ENCODE assay signal across 36 mouse cellular contexts in genomic region chr4:141904710-141905109, GRCm38 (mm10). TPM values are rescaled to one million over a fixed set of nuclear protein-coding genes. Genes with fewer than 3 reads are reported as not detected.
"Had no signal": no experiment of that assay in that cellular context is flagged by ENCODE, and none has a peak within 500 bp of the region (broad histone marks: within the 10 kb centered on the region; RNA-seq: fewer than 3 reads in every experiment).

No protein-coding gene starts in this region.

- H3K9me3 ChIP-seq: heart, embryonic 13.5 days; heart, embryonic 15.5 days; hindbrain, embryonic 12.5 days; kidney, embryonic 15.5 days; limb, embryonic 13.5 days; limb, embryonic 15.5 days; liver, embryonic 12.5 days had no signal

- H3K27ac ChIP-seq: heart, embryonic 13.5 days; heart, embryonic 15.5 days; hindbrain, embryonic 12.5 days; hindbrain, embryonic 14.5 days; hindbrain, postnatal 0 days; kidney, embryonic 15.5 days; kidney, postnatal 0 days; layer of hippocampus, adult 2 months; left cerebral cortex, adult 2 months; limb, embryonic 13.5 days; limb, embryonic 15.5 days; liver, embryonic 12.5 days; liver, embryonic 14.5 days had no signal

- ATAC-seq: forebrain, embryonic 16.5 days; hindbrain, postnatal 0 days; intestine, embryonic 16.5 days; liver, embryonic 12.5 days had no signal

- H3K4me1 ChIP-seq: liver, embryonic 12.5 days had no signal

- H3K9ac ChIP-seq: heart, embryonic 13.5 days; heart, embryonic 15.5 days; hindbrain, embryonic 12.5 days; hindbrain, embryonic 14.5 days; kidney, embryonic 15.5 days; limb, embryonic 13.5 days; limb, embryonic 15.5 days; liver, embryonic 12.5 days; liver, embryonic 14.5 days had no signal

- H3K4me3 ChIP-seq: heart, embryonic 13.5 days; heart, embryonic 15.5 days; hindbrain, embryonic 12.5 days; kidney, embryonic 15.5 days; layer of hippocampus, adult 2 months; left cerebral cortex, adult 2 months; limb, embryonic 13.5 days; limb, embryonic 15.5 days; liver, embryonic 12.5 days had no signal

- H3K4me2 ChIP-seq: heart, embryonic 13.5 days; heart, embryonic 15.5 days; hindbrain, embryonic 12.5 days; hindbrain, embryonic 14.5 days; kidney, embryonic 15.5 days; limb, embryonic 13.5 days; limb, embryonic 15.5 days; liver, embryonic 12.5 days had no signal

- H3K27me3 ChIP-seq: heart, embryonic 15.5 days; hindbrain, embryonic 12.5 days; kidney, embryonic 15.5 days; limb, embryonic 13.5 days; limb, embryonic 15.5 days had no signal

- H3K36me3 ChIP-seq: heart, embryonic 13.5 days; heart, embryonic 15.5 days; hindbrain, embryonic 12.5 days; kidney, embryonic 15.5 days; limb, embryonic 13.5 days; limb, embryonic 15.5 days; liver, embryonic 12.5 days had no signal

- DNase-seq: gastrocnemius, postnatal 14 days; gastrocnemius, postnatal 36 days; heart, adult 18-20 months; kidney, adult 11 months; kidney, adult 2 months; kidney, adult 9 months; kidney, postnatal 25 days; kidney, postnatal 4 days had no signal

RNA-seq across cellular contexts. Expression of gene Ctrc, which starts 58.6 kb away (rescaled TPM):
- total RNA-seq: gastrocnemius, adult 8-10 months; gastrocnemius, postnatal 14 days; gastrocnemius, postnatal 36 days; heart, adult 18-20 months; heart, adult 8-10 months; heart, postnatal 25 days; hematopoietic stem cell, adult 5-6 weeks; hindbrain, postnatal 0 days; layer of hippocampus, adult 2 months; layer of hippocampus, postnatal 10 days; layer of hippocampus, postnatal 25 days; left cerebral cortex, adult 2 months; left cerebral cortex, postnatal 14 days; left cerebral cortex, postnatal 36 days had no signal
- polyA plus RNA-seq: forebrain, embryonic 16.5 days; frontal cortex, adult 2 months; heart, embryonic 13.5 days; heart, embryonic 15.5 days; heart, postnatal 0 days; hindbrain, embryonic 12.5 days; hindbrain, embryonic 14.5 days; hindbrain, postnatal 0 days; intestine, embryonic 14.5 days; kidney, adult 2 months; kidney, embryonic 15.5 days; kidney, postnatal 0 days; limb, embryonic 11.5 days; limb, embryonic 13.5 days; limb, embryonic 15.5 days; liver, adult 2 months; liver, embryonic 12.5 days; liver, embryonic 14.5 days had no signal
